Mouse (Mus musculus) neural tube, embryonic 13.5 days (tissue): Measurements from ENCODE around the gene Hdgfl1. TPM values are rescaled to one million over a fixed set of nuclear protein-coding genes. Genes with fewer than 3 reads are reported as not detected.

Experiments used
- ATAC-seq: fragments of 200-750 bp; cut with Nextera tagmentation; 2 replicates; pipeline ENCODE4 v1.8.0; 2017; ENCODE audit warnings: low read depth, mild to moderate bottlenecking, moderate TSS enrichment, moderate library complexity
- H3K27ac ChIP-seq: fragments of 300-500 bp; sonication (generic); replicated peaks from 2 replicates; pipeline ENCODE4 v1.5.1; 2015; ENCODE audit warnings: moderate library complexity, mild to moderate bottlenecking, inconsistent platforms
- H3K27me3 ChIP-seq: fragments of 300-500 bp; sonication (generic); 2 replicates; pipeline ENCODE4 v1.6.1; 2015; ENCODE audit warnings: mild to moderate bottlenecking, inconsistent platforms
- H3K36me3 ChIP-seq: fragments of 300-500 bp; sonication (generic); 2 replicates; pipeline ENCODE4 v1.6.1; 2015; ENCODE audit warnings: mild to moderate bottlenecking, inconsistent platforms
- H3K4me1 ChIP-seq: fragments of 300-500 bp; sonication (generic); replicated peaks from 2 replicates; pipeline ENCODE4 v1.6.1; 2015; ENCODE audit warnings: inconsistent platforms
- H3K4me2 ChIP-seq: fragments of 300-500 bp; sonication (generic); 2 replicates; pipeline ENCODE4 v1.6.1; 2015; ENCODE audit warnings: inconsistent platforms, mild to moderate bottlenecking, moderate library complexity
- H3K4me3 ChIP-seq: fragments of 300-500 bp; sonication (generic); 2 replicates; pipeline ENCODE4 v1.5.1; 2015; ENCODE audit warnings: mild to moderate bottlenecking, inconsistent platforms
- H3K9ac ChIP-seq: fragments of 300-500 bp; sonication (generic); 2 replicates; pipeline ENCODE4 v1.6.1; 2015; ENCODE audit warnings: moderate library complexity, mild to moderate bottlenecking, inconsistent platforms
- H3K9me3 ChIP-seq: fragments of 300-500 bp; sonication (generic); 2 replicates; pipeline ENCODE4 v1.6.1; 2016; ENCODE audit warnings: inconsistent platforms
- WGBS: fragments of 180-500 bp; shearing (Covaris S2); methylation state at CpG from one replicate; pipeline ENCODE4 v1.1.7; 2015; 5-methylcytosine and 5-hydroxymethylcytosine counted together
- polyA plus RNA-seq: library from polyadenylated mRNA; unstranded; fragments of >200 nt; fragmentation: Nextera tagmentation; extraction: Ambion mirVana; gene quantifications from 2 replicates; pipeline ENCODE4 v1.2.1, GENCODE M21; 2015

The Hdgfl1 gene
- polyA plus RNA-seq = not detected in 2 replicates

DNA sequence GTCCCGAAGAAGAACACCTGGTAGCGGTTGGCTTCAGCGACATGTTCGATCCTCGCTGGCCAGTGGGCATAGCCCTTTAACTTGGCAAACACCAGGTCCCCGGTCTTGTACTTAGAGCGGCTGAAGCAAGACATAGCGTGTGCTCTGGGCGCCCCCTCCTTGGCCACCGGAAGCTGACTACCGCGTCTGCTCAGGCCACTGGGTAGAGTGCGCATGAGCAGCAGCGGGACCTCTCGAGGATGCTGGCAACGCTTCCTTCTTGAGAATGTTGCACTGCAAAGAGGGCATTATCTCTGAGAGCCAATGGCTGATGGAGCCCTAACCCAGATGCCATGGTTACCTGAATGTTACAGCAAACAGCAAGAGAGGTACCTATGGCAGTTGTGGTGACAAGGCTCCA is at the start of gene Hdgfl1:
TSS of gene Hdgfl1 (minus strand) at position 211 of the 400 bp plus-strand sequence.
- no peak within 1 kb of the TSS for H3K27ac ChIP-seq
- ATAC-seq = no peak
- no peaks in the 10 kb centered on the region for H3K27me3 ChIP-seq
- no peaks in the 10 kb centered on the region for H3K4me1 ChIP-seq
- H3K4me3 ChIP-seq = no peak within 1 kb of the TSS
- no peaks in the 10 kb centered on the region for H3K9me3 ChIP-seq
- WGBS = 93% methylated on average over 16 of the region's 16 CpGs
- no peak within 1 kb of the TSS for H3K4me2 ChIP-seq
- H3K9ac ChIP-seq = no peak within 1 kb of the TSS
- no peaks in the 10 kb centered on the region for H3K36me3 ChIP-seq

DNA sequence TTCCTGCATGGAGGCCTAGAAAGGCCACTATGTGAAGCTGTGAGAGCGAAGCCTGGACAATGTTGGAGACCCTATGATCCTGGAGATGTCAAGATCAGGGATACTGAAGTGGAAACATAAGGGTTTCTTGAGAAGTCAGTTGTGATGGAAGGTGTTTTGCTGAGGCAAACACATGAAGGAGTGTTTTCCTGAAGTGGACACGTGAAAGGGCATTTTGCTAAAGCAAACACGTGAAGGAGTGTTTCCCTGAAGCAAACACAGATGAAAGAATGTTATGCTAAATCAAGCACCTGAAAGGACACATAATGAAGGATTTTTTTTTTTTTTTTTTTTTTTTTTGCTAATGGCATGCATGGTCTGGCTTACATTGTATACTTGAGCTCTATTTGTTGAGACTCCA is 25.5 kb upstream of the Hdgfl1 start:
- H3K27me3 ChIP-seq = no peaks in the 10 kb centered on the region
- no peak for ATAC-seq
- H3K4me3 ChIP-seq = no peak overlapping the region
- H3K36me3 ChIP-seq = no peaks in the 10 kb centered on the region
- WGBS = 89% methylated on average over 3 of the region's 3 CpGs
- H3K9ac ChIP-seq = no peak overlapping the region
- no peaks in the 10 kb centered on the region for H3K4me1 ChIP-seq
- no peak overlapping the region for H3K27ac ChIP-seq
- no peak overlapping the region for H3K4me2 ChIP-seq
- H3K9me3 ChIP-seq = 0 out of 2 replicates have a peak, but pooled peaks cover 10% of the 10 kb centered on the region

GRCm38 (mm10) chr13:26769424-26769823 is 541 bp downstream of the Hdgfl1 start:
- Histone ChIP-seq H3K9ac (no peak overlapping the region), H3K9me3 (no peaks in the 10 kb centered on the region), H3K27ac (no peak overlapping the region), H3K4me2 (no peak overlapping the region), H3K36me3 (no peaks in the 10 kb centered on the region), H3K4me3 (no peak overlapping the region), H3K27me3 (no peaks in the 10 kb centered on the region), H3K4me1 (no peaks in the 10 kb centered on the region)
- no peak for ATAC-seq
- WGBS = 94% methylated on average over 15 of the region's 15 CpGs

DNA sequence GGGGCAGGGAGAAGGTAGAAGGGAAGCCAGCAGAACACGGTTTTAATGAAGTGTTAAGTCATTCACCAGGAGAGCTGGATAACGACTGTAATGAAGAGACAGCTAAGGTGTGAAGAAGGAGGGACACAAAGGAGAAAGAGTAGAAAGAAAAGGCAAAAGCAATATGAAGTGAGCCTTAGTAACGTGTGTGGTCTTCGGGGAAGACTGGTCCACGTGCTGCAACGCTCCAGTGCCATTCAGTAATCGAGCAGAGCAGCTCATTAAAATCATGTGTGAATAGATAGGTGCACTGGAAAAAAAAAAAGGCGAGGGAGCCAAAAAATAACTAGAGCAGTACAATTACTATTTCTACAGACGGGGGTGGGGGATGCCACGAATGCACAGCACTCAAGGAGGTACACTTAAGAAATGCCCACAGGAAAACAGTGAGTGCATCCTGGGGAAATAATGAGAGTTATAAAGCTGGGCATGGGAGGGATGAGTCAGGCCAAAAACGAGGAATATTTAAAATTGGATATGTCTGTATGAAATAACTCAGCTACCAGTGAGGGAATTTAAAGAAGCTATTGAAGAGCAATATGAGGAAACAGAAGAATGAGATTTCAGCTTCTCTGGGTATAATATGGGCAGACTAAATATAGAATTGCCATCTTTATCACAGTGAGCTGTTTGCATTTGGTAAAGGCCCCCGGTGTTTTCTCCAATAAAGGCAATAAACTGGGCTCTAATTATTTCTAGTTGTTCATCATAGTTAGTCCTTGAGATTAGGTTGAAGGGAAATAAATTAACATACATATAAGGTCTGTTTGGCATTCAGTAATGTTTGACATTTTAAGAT is 7.8 kb downstream of the Hdgfl1 start:
- no peaks in the 10 kb centered on the region; the same call in 1 of the 2 replicates for H3K4me1 ChIP-seq
- 56% methylated on average over 12 of the region's 12 CpGs for WGBS
- no peak overlapping the region for H3K4me3 ChIP-seq
- ATAC-seq = peak; percentile 40; the same call in 1 of the 2 replicates
- no peaks in the 10 kb centered on the region for H3K9me3 ChIP-seq
- H3K27me3 ChIP-seq = no peaks in the 10 kb centered on the region
- H3K9ac ChIP-seq = no peak overlapping the region
- peak overlapping the region; percentile 59 for H3K27ac ChIP-seq
- H3K4me2 ChIP-seq = no peak overlapping the region
- no peaks in the 10 kb centered on the region for H3K36me3 ChIP-seq

GRCm38 (mm10) chr13:26752863-26753262 is 17.1 kb downstream of the Hdgfl1 start:
- Histone ChIP-seq H3K9ac (no peak overlapping the region), H3K9me3 (no peaks in the 10 kb centered on the region), H3K4me1 (peaks cover 6% of the 10 kb centered on the region; the same call in 1 of the 2 replicates), H3K36me3 (no peaks in the 10 kb centered on the region), H3K27ac (0 out of 2 replicates have a peak overlapping the region, but pooled peaks have one; percentile 13), H3K4me3 (no peak overlapping the region), H3K27me3 (no peaks in the 10 kb centered on the region), H3K4me2 (no peak overlapping the region)
- no peak for ATAC-seq

- Histone ChIP-seq H3K27ac (0 out of 2 replicates have a peak overlapping the region, but pooled peaks have one; percentile 13), H3K4me1 (peaks cover 6% of the 10 kb centered on the region; the same call in 1 of the 2 replicates), H3K9ac (no peak overlapping the region), H3K4me2 (no peak overlapping the region), H3K4me3 (no peak overlapping the region), H3K27me3 (no peaks in the 10 kb centered on the region), H3K9me3 (no peaks in the 10 kb centered on the region), H3K36me3 (no peaks in the 10 kb centered on the region)
- WGBS = 66% methylated on average over 1 of the region's 1 CpGs
- ATAC-seq = no peak
Measured at GRCm38 (mm10) chr13:26752414-26752813, 17.6 kb downstream of the Hdgfl1 start.

DNA sequence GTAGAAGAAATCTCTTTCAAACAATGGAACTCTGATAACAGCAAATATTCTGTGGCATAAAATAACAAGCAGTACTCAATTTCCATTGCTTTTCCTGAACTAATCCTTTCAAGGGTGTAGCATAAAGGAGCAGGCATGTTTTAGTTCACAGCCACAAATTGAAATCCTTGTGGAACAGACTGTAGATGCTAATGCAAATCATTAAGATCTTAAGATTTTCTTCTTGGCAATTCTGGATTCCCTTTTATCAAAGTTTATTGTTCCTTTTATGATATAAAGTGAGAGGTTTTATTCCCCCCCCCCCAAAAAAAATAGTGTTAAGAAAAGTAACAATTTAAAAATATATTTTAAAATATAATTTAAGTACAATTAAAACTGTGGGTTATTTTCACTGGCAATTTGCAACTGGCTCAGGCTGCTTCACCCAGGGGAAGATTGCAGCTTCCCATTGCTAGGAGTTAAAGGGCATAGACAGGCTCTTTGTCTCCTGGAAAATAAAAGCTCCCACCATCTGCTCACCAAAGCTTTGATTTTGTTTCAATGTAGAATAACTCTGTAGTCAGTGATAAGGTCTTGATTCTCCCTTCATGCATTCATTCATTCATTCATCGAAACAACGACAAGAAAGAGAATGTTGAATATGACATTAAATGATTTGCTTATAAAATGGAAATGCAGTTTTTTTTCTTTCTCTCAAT is 24.1 kb downstream of the Hdgfl1 start:
- Histone ChIP-seq H3K27ac (peak overlapping the region; percentile 62), H3K9me3 (no peaks in the 10 kb centered on the region), H3K4me1 (peaks cover 9% of the 10 kb centered on the region), H3K27me3 (no peaks in the 10 kb centered on the region), H3K9ac (no peak overlapping the region), H3K36me3 (no peaks in the 10 kb centered on the region), H3K4me3 (no peak overlapping the region), H3K4me2 (no peak overlapping the region)
- 28% methylated on average over 2 of the region's 2 CpGs for WGBS
- peak; percentile 43; the same call in 1 of the 2 replicates for ATAC-seq

GRCm38 (mm10) chr13:26745059-26745759 is 24.8 kb downstream of the Hdgfl1 start:
- no peak; the same call in 1 of the 2 replicates for ATAC-seq
- H3K9ac ChIP-seq = no peak overlapping the region
- H3K4me1 ChIP-seq = peaks cover 9% of the 10 kb centered on the region
- H3K27me3 ChIP-seq = no peaks in the 10 kb centered on the region
- H3K4me2 ChIP-seq = no peak overlapping the region
- WGBS = 40% methylated on average over 5 of the region's 5 CpGs
- no peak overlapping the region for H3K4me3 ChIP-seq
- H3K9me3 ChIP-seq = no peaks in the 10 kb centered on the region
- no peaks in the 10 kb centered on the region for H3K36me3 ChIP-seq
- peak overlapping the region; percentile 59 for H3K27ac ChIP-seq

- H3K27ac ChIP-seq = no peak overlapping the region
- H3K9me3 ChIP-seq = no peaks in the 10 kb centered on the region
- H3K4me2 ChIP-seq = no peak overlapping the region
- ATAC-seq = no peak
- H3K9ac ChIP-seq = no peak overlapping the region
- H3K4me3 ChIP-seq = no peak overlapping the region
- H3K4me1 ChIP-seq = peaks cover 9% of the 10 kb centered on the region
- WGBS = 66% methylated on average over 1 of the region's 1 CpGs
- H3K27me3 ChIP-seq = no peaks in the 10 kb centered on the region
- H3K36me3 ChIP-seq = no peaks in the 10 kb centered on the region
Measured at GRCm38 (mm10) chr13:26744068-26744467, 25.9 kb downstream of the Hdgfl1 start.

DNA sequence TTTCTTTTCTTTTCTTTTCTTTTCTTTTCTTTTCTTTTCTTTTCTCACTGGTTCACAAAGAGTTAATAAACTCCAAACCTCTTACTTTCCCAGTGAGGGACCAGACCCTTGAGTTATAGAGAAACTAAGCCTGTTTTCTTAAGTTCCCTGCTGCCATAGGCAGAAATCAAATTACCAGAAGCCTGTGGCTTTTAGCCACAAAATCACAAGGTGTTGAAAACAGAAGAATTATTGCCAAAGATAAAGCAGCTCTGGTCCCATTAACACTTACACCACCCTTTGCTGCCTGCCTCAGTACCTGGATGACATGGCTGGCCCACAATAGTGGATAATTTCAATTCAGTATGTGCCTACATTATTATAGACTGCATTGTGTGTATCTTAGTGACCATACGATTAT is 35.0 kb downstream of the Hdgfl1 start:
- no peaks in the 10 kb centered on the region for H3K36me3 ChIP-seq
- WGBS = 70% methylated on average over 1 of the region's 1 CpGs
- no peak overlapping the region for H3K4me3 ChIP-seq
- no peaks in the 10 kb centered on the region for H3K4me1 ChIP-seq
- no peak for ATAC-seq
- no peak overlapping the region for H3K9ac ChIP-seq
- 0 out of 2 replicates have a peak, but pooled peaks cover 4% of the 10 kb centered on the region for H3K9me3 ChIP-seq
- H3K27ac ChIP-seq = no peak overlapping the region
- H3K27me3 ChIP-seq = no peaks in the 10 kb centered on the region
- H3K4me2 ChIP-seq = no peak overlapping the region

- Histone ChIP-seq H3K4me2 (no peak overlapping the region), H3K4me1 (no peaks in the 10 kb centered on the region), H3K9me3 (no peaks in the 10 kb centered on the region), H3K9ac (no peak overlapping the region), H3K4me3 (no peak overlapping the region), H3K27me3 (no peaks in the 10 kb centered on the region), H3K36me3 (no peaks in the 10 kb centered on the region), H3K27ac (no peak overlapping the region)
- 98% methylated on average over 1 of the region's 1 CpGs for WGBS
- ATAC-seq = no peak
Measured at GRCm38 (mm10) chr13:26724250-26724649, 45.7 kb downstream of the Hdgfl1 start.

DNA sequence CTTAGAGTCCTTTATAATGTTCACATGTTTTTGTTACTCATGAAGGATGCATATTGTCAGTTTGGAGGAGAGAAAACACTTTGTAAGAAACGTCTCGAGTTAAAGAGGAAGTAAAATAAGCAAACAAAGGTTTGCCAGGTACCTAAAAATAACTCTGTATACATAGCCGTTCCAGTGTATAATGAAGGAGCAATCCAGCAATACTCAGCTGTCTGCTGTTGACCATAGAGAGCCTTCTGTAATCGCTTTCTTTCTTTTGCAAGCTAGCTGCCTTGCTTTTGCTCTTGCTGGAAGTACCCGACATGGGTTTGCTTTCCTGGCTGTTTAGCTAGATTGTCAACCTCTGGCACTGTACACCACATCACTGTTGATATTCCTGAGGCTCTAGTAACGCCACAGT is 48.6 kb downstream of the Hdgfl1 start:
- no peak overlapping the region for H3K4me3 ChIP-seq
- no peak overlapping the region for H3K4me2 ChIP-seq
- H3K4me1 ChIP-seq = no peaks in the 10 kb centered on the region
- H3K27ac ChIP-seq = no peak overlapping the region
- 70% methylated on average over 6 of the region's 6 CpGs for WGBS
- H3K27me3 ChIP-seq = no peaks in the 10 kb centered on the region
- no peaks in the 10 kb centered on the region for H3K36me3 ChIP-seq
- no peaks in the 10 kb centered on the region for H3K9me3 ChIP-seq
- ATAC-seq = no peak
- no peak overlapping the region for H3K9ac ChIP-seq
